Mouse (Mus musculus): ENCODE data around the gene Aco1.

DNA sequence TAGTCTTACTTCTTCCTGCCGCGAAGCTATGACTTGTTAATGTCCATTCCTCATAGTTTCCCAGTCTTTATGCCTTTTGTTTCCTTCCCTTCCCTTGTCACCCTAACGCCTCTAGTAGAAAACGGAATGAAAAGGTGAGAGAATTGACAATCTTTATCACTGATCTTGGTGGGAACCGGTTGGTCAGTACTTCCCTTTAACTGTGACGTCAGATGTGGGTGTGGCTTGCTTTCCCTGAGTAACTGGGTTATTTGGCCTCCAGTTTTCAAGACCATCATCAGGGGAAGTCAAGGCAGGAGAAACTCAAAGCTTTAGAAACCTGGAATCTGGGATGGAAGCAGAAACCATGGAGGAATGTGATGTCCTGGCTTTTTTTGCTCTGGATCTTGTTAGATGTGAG, 99.0 kb downstream of the Aco1 start:
- TF ChIP-seq POLR2A (IDR thresholded peaks at IDR 0.05; ENCODE audit: extremely low read depth, insufficient read depth, low read length) (no peak), CTCF (IDR thresholded peaks at IDR 0.05; ENCODE audit: low read depth, low read length) (no peak)

All from liver, adult 2 months (tissue).